Mouse (Mus musculus) urinary bladder, postnatal 4 days (tissue): Measurements from ENCODE around the gene Fads6.

Experiments
- DNase-seq, 2 experiments: peaks; one replicate each; pipeline ENCODE4 v3.0.0; 2021 to 2022; ENCODE audit warnings: low spot score in 2 of 2

Gene Fads6

DNA sequence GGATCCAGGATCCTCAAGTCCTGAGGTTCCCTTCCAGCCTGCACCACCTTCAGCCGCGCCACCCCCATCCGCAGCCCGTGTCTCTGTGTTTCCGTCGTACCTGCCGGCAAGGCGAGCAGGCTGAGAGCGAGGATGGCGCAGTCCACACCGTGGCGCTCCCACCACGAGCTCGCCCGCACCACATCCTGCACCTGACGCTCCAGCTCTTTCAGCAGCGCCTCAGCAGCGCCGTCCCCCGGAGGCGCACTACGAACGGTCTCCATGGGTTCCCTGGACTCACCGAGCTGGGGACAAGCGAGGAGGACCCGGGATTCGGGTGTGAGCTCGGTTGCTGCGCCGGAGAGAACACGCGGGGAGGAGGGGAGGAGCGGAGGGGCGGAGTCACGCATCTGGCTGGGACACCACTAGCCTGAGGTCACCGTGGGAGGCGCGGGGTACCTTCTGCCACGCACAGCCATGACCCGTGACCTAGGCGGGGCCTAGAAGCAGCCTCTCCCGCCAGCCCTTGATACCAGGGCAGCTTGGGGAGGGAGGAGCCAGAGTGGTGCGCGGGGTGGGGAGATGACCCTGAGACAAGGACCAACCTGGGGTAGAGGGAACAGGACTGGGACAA, at the start of gene Fads6:
Fads6 (minus strand) TSS at position 450 of the 613 bp plus-strand sequence.
- DNase-seq: peak in 1 of 2 experiments; percentile 40

DNA sequence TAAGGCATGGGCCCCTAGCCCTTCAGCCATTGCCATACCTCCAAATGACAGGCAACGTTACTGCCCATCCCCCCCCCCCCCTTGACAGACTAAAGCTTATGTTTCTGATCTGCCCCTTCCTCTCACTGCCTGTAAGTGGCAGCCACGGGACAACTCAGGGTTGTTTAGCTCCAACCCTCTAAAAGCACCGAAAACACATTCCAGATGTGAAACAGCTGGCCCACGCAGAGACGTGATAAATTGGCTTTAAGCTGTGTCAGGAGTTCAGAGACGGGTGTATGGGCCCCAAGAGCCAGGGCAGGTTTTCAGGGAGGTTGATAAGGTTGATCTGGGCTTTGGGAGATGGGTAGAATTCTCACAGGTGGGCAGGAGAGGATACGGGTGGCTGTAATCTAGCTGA, 48.1 kb upstream of the Fads6 start:
- DNase-seq: no peak

DNA sequence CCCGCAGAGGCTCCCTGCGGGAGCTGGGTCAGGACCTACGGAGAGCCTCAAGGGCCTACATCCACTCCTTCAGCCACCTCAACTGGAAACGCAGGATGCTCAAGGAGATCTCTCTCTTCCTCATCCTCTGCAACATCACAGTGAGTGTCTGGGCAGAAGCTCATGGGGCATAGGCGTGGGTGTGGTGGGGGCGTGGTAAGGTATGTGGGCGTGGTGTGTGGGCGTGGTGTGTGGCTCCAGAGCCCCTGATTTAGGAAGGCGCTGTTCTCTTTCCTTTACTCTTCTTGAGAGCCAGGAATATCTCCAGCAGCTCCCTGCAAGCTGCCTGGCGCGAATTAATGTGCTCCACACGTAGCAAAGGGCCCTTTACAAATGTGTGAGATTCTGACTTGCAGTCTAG, 47.5 kb upstream of the Fads6 start:
- no peak for DNase-seq

DNA sequence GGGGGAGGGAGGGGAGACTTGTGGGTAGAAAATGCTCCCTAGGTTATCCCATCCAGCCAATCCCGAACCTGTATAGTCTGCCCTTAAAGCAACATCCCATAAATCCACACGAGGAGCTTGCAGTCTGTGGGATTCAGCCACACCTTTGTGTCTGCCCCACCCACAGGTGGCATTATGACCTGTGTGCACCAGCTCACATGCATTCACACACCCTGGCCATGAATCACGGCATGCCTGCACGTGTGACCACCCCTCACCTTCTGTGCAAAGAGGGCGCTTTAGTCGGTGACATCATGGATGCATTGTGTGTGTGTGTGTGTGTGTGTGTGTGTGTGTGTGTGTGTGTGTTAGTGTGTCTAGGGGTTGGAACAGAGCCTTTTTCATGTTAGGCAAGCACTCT, 44.4 kb upstream of the Fads6 start:
- DNase-seq: no peak

DNA sequence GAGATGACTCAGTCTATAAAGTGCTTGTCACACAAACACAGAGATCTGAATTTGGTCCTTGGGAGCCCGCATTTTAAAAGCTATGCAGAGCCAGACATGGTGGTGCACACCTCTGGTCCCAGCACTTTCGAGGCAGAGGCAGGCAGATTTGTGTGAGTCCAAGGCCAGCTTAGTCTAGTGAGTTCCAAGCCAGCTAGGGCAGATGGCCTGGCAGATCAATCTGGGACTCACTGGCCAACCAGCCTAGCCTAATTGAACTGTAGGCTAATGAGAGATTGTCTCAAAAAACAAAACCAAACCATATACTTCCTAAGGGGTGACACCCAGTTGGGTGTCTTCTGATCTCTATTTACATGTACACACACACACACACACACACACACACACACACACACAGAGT, 43.8 kb upstream of the Fads6 start:
- no peak for DNase-seq

DNA sequence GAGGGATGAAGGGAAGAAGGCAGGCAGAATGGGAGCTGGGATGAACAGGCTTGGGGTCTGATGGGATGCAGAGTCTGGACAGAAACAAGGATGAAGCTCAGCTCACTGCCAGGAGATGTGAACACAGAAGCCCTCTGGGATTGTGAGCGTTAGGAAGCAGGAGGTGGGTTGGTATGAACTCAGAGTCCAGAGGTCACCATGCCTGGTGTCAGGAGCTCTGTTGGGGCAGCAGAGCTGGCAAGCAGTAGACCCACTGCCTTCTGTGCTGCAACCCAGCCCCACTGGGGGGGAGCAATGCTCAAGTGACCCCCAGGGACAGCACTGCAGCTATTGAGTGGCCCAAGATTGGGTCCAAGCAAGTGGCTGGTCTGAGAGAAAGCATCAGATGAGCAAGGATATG, 40.4 kb upstream of the Fads6 start:
- DNase-seq: no peak

DNA sequence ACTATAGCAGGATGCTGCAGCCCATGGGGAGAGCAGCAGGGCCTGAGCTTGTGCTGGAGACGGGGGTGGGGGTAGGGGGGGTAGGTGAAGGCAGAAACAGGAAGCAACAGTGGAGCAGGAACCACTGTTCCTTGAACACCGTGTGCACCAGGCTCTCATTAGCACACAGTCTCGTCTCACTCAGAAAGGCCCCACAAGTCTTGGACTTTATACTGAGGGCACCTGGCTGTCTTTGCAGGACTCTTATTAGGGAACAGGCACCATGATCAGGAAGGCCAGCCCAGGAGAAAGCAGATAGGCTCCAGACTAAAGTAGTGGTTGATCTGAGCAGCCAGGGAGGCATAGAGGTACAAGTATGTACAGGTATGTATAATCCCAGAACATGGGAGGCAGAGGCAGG, 39.9 kb upstream of the Fads6 start:
- no peak for DNase-seq

DNA sequence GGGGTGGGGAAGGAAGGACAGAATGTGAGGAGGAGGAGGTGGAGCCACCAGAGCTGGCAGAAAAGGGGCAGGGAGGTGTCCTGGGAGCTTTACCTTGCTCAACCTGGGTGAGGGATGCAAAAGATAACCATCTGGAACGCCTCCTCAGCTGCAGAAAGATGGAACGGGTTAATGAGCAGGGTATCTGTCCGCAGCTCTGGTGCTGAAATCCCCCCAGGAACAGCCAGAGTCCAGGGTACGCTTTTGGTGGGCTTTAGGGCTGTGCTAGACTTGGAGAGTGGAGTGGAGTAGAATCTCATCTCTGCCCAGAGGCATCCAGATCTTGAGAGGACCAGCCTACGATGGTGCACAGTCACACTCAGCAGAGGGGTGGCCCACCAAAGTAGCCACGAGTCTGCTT, 38.7 kb upstream of the Fads6 start:
- DNase-seq: no peak

DNA sequence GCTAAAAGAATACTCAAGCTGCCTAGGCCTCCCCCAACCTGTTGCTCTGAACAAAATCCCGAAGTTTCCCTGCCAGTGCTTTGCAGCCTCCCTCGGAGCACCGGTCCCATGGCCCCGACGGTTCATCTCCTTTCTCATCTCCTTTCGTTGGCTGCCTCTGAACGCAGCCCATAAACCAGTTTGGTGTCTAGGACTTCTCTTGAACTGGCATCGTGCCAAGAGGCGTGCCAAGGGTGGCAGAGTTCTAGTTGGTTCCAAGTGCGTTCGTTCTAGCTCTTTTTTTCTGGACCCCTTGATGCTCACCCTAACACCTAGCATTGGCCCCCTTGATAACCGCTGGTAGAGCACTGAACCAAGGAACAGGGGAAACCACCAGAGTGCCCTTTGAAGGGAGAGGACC, 37.8 kb upstream of the Fads6 start:
- DNase-seq: peak in 1 of 2 experiments; percentile 69

DNA sequence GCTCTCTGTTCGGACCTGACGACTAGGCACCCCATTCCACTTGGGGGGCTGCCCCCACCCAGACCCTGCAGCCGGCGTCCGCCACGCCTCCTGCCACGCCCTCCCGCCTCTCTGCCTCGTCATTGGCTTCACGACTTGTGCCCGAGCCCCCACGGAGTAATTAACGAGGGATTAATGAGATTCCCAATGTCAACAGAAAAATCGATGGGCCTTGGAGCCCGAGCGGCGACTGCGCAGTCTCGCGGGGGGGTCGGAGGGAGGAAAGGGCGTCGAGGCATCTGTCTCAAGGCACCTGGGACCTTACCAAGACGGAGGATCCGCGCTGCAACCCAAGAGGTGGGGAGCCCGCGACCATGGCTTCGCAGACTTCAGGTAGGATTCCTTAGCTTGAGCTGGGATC, 37.1 kb upstream of the Fads6 start, which contains the start of gene Otop3:
Otop3 (plus strand) TSS at position 201 of the 400 bp plus-strand sequence.
- DNase-seq: no peak

DNA sequence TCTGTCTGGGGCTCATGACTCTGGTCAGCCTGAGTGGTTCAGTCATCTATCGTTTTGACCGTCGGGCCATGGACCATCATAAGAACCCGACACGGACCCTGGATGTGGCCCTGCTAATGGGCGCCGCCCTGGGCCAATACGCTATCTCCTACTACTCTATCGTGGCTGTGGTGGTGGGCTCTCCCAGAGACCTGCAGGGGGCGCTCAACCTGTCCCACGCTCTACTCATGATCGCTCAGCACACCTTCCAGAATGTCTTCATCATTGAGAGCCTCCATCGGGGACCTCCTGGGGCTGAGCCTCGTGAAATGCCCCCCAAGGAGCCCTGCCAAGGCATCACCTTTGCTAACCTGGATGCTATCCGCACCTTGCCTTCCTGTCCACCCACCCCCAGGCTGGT, 31.9 kb upstream of the Fads6 start:
- DNase-seq: no peak

DNA sequence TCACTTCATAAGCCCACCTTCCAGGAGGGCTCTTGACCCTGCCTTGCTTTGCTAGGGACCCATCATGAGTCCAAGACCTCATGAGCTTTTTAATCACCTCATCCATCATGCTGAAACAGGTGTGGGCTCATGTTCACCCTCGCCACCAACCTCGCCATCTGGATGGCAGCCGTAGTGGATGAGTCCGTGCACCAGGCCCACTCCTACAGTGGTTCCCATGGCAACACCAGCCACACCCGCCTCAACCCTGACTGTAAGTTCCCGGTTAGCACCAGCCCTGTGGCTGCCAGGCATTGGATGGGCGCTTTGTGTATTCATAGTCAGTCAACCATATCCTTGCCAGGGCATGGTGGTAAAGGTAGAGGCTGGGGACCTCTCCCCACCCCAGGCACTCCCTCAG, 29.3 kb upstream of the Fads6 start:
- DNase-seq: no peak

DNA sequence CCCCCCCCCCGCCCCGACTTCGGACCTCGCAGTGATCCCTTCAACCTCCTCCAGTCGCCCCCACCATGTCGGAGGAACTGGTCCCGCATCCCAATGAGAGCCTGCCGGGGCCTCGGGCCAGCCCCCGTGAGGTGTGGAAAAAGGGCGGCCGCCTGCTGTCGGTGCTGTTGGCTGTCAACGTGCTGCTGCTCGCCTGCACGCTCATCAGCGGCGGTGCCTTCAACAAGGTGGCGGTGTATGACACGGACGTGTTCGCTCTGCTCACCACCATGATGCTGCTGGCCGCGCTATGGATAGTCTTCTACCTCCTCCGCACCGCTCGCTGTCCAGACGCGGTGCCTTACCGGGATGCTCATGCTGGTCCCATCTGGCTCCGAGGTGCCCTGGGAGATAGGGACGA, 25.9 kb upstream of the Fads6 start:
- DNase-seq: no peak

DNA sequence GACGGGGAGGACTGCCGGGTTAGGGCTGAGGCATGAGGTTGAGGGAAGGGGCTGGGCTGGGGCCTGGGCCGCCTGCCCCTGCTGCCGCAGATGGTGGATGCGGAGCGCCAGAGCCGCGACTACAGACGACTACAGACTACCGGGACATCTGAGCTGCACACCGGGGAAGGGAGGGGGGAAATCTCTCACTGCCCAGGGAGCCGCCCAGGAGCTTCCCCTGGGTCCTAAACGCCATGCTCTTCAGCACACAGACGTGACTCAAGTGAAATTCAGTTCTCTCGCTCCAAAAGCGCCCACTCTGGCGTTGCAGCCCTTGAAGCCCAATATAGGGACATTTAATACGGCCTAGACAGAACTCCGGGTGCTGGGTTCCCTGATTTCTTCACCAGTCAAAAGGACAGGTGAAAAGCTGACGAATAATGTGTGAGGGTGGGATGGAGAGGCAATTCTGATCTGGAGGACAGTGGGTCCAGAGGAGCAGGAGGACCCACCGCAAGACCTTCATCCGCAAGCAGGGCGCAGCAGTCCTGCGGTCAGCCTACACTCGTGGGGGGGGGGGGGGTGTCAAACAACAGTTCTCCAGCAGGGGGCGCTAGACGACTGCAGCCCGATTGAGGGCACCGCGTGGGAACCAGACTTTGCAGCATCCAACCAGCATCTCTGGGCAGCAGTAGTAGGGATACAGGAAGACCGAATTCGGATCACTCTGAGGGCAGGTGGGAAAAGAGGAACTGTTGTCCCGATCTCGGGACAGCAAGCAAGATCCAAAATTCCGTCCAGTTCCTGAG, 24.6 kb upstream of the Fads6 start, which contains the start of gene Ush1g:
Ush1g (minus strand) TSS at position 136 of the 788 bp plus-strand sequence.
- DNase-seq: no peak

DNA sequence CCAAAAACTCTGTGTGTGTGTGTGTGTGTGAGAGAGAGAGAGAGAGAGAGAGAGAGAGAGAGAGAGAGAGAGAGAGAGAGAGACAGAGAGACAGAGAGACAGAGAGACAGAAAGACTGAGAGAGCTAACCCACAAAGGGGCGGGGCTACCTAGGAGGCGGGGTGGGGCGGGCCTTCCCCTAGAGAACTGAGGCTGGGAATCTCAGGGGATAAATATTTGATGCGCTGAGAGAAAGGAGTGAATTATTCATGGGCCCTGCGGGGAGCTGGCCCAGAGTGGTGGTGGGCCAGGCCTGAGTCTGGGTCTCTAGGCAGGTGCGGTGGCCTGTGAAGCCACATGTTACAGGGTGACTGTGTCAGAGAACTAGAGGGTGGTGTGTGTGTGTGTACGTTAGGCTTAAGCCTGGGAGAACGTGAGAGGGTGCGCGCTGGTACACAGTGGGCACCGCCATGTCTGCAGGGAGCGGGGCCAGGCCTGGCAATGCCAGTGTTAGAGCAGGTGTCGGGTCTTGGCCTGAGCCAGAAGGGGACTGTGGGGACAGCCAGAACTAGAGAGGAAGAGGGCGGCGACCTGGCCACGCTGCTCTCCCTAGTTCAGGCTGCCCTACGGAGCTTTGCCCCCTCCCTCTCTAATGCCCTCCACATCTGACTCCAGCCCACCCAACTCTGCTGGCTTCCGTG, 22.4 kb upstream of the Fads6 start:
- DNase-seq: no peak

DNA sequence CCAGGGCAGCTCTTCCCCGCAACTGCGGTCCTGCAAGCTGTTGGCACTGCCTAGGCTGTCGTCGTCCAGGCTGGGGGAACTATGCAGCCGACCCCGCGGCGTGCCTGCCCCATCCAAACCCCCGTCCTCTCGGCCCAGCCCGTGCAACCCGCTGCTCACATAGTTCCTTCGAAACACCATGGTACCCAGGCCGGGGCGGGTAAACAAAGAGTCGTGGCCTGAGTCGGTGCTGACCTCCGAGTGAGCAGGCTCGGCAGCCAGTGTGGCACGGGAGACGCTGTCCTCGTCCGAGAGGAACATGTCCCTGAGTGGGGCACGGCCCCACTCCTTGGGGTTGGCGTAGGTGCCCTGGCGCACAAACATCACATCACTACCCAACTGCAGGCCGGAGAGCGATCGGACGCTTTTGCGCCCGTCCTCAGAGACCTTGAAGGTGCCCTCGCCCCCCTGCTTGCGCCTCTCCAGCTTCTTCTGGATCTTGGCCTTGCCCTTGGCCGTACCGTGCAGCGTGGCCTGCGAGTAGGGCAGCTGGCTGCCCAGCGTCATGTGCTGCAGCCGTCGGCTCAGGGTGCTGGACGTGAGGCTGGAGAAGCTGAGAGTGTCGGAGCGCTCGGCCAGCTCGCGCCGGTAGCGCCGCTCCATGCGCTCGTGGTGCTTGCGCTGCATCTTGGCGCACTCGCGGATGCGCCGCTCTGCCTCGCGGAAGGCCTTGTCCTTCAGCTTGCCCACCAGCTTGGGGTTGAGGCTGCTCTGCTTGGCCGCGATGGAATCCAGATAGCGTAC, 21.0 kb upstream of the Fads6 start:
- DNase-seq: no peak

DNA sequence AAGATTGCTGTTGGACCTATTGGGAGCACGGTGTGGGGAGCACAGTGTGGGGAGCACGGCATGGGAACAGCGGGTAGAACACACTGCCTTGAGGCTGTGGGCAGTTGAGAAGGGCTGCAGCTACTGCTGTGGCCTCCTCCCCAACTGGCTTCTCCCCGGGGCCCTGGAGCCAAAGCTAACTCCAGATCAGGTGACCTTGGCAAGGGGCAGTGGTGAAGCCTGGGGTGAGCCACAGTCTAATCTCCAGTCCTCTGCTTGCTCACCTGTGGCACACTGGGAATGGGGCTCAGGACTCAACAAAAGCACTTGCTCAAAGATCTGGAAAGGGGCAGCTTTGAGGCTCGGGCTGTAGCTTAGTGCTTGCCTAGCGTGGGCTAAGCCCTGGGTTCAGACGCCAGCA, 19.7 kb upstream of the Fads6 start:
- no peak for DNase-seq

DNA sequence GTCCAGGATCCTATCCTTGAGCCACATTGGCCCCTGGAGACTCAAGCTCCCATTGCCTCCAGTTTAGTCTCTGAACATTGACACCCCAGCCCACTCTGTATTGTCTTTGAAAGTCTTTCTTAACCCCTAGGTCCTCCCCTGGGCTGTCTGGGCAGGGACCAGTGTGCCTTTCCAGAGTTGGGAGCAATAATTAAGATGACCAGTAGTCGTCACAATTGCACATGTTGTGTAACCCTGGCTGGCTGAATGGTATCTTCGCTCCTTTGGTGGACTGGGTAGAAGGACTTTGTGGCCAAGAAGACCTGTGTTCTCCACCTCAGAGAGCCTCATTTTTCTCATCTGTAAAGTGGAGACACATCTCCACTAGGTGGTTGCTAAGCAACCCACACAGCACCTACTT, 16.8 kb upstream of the Fads6 start:
- DNase-seq: no peak

DNA sequence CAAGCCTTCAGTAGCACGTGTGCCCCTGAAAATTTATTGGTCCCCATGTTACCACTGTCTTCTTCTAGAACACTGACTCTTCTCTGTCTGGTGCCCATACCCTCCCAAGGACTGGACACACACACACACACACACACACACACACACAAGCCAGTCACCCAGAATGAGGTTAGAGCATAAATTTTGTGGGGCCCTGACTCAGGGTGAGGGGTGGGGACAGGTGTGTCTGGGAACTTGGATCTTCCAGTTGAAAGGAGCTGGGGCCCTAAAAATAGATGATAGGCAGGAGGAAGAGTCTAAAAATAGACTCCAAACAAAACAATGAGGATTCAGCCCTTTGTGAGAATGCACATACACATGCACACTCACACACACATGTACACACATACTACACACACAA, 11.3 kb upstream of the Fads6 start:
- no peak for DNase-seq

DNA sequence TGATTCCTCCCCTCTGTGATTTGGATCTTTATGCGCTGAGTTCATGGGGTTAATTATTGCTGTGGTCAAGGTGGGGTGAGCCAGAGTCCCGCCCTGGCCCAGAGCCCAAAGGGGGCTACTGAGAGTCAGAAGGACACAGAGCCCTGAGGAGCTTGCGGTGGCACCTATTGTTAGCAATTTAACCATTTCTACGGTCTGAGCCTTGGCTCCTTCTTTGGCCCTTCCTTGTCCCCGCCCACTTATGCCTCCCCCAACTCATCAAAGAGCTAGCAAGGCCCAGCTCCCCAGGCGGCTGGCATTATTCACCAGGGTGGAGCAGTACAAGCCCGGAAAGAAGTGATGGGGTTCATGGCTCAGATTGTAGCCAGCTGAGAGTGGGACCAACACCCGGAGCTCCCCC, 9.4 kb upstream of the Fads6 start, which contains the start of gene Otop2:
Otop2 (plus strand) TSS at position 301 of the 400 bp plus-strand sequence.
- DNase-seq: no peak

DNA sequence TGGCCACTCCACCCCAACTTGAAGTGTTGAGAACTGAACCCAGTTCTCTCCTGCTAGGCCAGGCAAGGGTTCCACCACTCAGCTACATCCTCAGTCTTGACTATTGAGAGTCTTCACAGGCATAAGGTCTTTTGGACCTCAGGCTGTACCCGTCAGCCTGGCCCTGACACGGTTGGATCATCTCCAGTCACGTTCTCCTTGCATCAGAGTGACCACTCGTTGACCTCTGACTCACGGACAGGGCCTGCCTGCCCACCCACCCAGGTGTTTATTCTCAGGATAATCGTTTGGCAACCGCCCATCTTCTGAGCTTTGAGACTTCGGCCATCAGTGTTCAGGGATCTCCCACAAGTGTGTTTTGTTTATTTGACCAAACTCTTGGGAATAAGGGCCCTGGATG, 5.7 kb upstream of the Fads6 start:
- no peak for DNase-seq

DNA sequence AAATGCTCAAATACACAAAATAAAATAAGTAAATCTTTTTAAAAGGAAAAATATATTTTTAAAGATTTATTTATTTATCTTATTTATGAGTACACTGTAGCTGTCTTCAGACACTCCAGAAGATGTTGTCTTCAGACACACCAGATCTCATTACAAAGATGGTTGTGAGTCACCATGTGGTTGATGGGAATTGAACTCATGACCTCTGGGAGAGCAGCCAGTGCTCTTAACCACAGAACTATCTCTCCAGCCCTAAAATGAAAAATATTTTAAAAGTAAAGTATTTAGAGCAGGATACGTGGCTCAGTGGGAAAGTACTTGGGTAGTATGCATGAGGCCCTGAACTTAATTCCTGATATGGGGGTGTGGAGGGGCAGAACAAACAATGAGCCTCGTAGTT, 3.9 kb upstream of the Fads6 start:
- no peak for DNase-seq
